Mouse (Mus musculus) brain, embryonic 14.5 days (tissue): ENCODE results near the gene Ankrd52.

Experiments used
- CTCF ChIP-seq: fragments of 200-500 bp; IDR thresholded peaks from 2 replicates; pipeline ENCODE4 v1.5.1; 2012; ENCODE audit warnings: inconsistent platforms, mild to moderate bottlenecking, moderate library complexity, borderline replicate concordance; ENCODE audit not compliant: insufficient read depth, insufficient read length; ENCODE audit errors: extremely low read depth
- POLR2A ChIP-seq: fragments of 200-500 bp; IDR thresholded peaks from 2 replicates; pipeline ENCODE4 v1.6.1; 2012; ENCODE audit warnings: mild to moderate bottlenecking, inconsistent platforms, borderline replicate concordance; ENCODE audit not compliant: poor library complexity, insufficient read depth, insufficient read length, severe bottlenecking; ENCODE audit errors: extremely low read depth

DNA sequence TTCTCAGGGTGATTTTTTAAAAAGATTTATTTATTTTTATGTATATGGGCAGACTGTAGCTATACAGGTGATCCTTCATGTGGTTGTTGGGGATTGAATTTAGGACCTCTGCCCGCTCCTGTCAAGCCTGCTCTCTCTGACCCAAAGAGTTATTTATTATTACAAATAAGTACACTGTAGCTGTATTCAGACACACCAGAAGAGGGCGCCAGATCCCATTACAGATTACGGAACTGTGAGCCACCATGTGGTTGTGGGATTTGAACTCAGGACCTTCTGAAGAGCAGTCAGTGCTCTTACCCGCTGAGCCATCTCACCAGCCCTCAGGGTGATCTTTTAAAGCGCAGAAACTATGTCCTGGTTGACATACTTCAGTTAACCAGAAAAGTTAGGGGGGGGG, 4.8 kb upstream of the Ankrd52 start:
- no peak for TF ChIP-seq CTCF
- no peak for TF ChIP-seq POLR2A
